Mouse (Mus musculus) left cerebral cortex, postnatal 10 days (tissue): ENCODE measurements around the gene Gm20388. TPM values are rescaled to one million over a fixed set of nuclear protein-coding genes. Genes with fewer than 3 reads are reported as not detected.

ENCODE experiments used
- DNase-seq, 2 experiments: peaks; one replicate each; pipeline ENCODE4 v3.0.0; 2021 to 2022; ENCODE audit warnings: low spot score in 2 of 2, mixed read lengths in 1 of 2; ENCODE audit errors: extremely low spot score in 1 of 2
- intact Hi-C: fragments of 180-260 bp; cut with DNase I; formaldehyde crosslinking; loops from one replicate; pipeline ENCODE4 v1.15.1; 2025
- total RNA-seq, 2 experiments: library from RNA; stranded (reverse); gene quantifications; 2 replicates each; pipeline ENCODE4 v1.2.3; 2021

Gm20388 gene
- total RNA-seq, 2 experiments from 2014 or later: 4.4 to 9.0 TPM

DNA sequence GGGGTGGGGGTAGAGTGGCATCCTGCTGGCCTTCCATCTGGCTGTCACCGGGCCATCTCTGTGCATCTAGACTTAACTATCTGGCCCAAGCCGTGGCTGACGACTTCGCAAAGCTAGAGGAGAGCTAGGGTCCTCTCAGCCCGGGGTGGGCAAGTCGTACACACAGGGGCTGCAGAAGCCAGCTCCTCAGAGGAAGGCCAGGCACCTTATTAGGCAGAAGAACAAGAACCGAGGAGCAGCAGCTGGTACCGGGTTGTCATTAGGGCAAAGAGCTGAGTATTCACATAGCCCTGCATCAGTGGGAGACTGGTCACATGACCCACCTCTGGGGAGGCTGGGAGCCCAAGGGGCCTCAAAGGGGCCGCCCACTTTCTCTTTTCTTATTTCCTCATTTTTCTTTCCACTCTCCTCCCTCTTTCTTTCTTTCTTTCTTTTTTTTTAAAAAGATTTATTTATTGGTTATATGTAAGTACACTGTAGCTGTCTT is 1788.0 kb downstream of the Gm20388 start:
- intact Hi-C loops: no loop called here
- DNase-seq: no peak

DNA sequence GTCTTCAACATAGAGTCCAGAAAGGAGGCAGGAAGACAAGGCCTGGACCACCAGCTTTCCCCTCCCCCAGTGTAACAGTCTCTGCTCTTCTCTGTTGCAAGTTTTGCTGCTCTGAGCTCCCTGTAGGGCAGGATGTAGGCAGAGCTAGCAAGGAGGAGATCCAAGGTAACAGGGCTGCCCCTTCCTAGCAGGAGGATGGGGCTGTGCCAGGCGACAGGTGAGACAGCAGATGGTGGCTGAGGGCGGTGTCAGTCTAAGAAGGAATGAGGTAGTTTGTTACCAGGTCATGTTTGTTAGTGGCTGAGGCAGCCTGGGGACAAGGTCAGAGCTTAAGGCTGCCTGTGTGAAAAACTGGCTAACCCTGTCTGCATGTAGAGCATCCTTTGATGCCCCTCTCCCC is 1789.3 kb downstream of the Gm20388 start:
- intact Hi-C loops: no loop called here
- DNase-seq: no peak

DNA sequence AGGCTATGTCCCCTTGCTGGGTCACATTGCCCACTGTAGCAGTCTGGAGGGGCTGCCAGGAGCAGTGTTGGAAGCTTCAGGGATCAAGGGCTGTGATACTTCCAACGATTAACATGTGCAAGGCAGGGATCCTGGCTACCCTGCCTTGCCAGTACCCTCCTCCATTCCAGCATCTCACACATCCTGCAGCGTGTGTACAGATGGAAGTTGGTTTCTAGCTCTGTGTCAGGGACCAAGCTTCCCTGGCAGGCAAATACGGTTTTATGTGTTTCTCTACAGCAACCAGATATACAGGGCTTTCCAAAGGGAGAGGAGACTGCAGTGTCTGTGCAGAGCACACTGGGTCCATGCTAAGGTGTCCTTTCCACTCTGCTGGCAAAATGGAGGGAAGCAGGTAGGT is 1794.5 kb downstream of the Gm20388 start:
- DNase-seq: no peak
- intact Hi-C loops: no loop called here

DNA sequence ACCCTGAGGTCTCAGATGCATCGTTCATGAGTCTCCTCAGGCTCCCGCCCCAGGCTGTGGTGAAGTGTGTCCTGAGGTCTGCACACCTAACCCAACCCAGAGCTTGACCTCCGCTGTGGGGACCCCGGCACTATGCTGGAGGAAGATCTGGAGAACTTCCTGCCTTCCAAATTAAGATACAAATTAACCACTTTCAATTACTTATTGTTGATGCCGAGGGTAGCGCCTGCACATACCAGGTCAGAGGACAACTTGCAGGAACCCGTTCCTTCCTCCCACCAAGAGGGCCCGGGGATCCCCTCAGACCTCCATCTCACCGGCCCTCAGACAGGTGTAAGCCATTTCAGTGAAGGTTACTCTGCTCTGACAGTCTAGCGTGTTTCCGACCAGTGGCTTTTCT is 1796.3 kb downstream of the Gm20388 start:
- DNase-seq: no peak
- intact Hi-C loops: no loop called here

DNA sequence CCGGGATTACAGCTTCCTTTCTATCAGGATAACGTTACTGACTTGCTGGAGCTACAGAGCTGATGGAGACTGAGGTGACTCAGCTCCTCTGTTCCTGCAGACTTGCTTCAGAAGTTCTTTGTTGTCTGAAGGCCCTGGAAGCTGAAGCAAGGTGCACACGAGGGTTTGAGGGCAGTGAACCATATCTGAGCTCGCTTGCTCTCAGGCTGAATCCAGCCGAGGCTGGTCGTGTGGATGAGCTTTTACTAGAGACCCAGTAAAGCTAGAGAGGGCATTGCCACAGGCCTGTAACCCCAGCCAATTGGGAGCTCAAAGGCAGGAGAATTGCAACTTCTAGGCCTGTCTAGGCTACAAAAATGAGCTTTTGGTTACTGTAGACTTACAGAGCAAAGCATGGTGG is 1797.8 kb downstream of the Gm20388 start:
- no peak for DNase-seq
- intact Hi-C loops: no loop called here

DNA sequence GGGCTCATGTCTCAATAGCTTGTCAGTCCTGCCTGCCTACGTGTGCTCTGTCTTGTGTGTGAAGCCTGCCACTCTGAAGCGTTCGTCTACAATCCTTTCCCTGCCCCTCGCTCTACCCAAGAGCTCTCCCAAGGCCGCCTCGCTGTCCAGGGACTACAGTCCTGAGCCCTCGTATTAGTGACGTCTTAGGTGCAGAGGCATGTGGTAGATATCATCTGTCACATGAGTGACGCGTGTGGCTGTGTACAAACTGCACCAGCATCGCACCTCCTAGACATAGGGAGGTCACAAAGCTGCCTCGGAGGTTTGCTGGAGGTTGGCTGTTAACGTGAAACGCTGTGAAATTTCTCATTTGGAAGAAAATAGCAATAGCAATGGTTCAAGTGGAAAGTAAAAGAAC is 1806.9 kb downstream of the Gm20388 start:
- no peak for DNase-seq
- intact Hi-C loops: loop anchor here (5.0 to 10.0 kb wide), 2 partner anchors 110 to 197 kb away; partner anchors contain the start of gene Klhdc4

DNA sequence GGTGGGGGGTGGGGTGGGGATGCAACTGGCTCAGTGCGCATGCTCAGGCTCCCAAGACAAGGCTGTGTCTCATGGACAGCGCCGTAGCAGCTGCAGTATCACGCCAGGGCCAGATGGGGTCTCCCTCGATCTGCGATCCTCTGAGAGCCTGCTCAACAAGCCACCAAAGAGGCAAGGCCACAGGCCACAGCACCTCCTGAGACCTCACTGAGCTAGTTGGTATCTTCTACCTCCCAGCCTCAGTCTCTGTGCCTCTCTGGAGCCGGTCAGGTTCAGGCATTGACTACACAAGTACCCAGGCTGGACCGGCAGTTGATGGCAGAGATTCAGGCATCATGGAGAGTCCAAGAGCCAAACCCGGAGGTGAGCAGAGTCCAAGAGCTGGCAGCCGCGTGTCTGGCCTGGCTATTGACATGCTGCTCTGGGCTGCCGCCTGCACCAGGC is 1807.4 kb downstream of the Gm20388 start:
- intact Hi-C loops: loop anchor here (5.0 to 10.0 kb wide), 2 partner anchors 109 to 197 kb away; partner anchors contain the start of gene Klhdc4
- DNase-seq: peak; percentile 91 to 92

DNA sequence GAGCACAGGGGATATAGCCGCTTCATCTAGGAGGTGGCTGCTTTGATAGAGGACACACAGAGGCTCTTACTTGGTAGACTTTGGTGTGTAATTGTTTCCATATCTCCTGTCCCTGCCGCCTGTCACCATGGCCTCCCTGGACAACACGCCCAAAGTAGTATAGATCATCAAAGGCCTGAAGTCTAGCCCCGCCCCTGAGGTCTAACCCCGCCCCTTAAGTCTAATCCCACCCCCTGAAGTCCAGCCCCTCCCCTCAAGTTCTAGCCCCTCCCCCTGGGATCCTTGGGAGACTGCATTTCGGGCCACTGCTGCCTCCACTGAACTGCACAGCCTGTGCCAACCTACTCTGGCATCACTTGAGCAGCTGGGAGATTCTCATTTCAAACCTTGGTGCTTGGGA is 1808.3 kb downstream of the Gm20388 start:
- no peak for DNase-seq
- intact Hi-C loops: loop anchor here (5.0 to 10.0 kb wide), 2 partner anchors 108 to 196 kb away; partner anchors contain the start of gene Klhdc4

DNA sequence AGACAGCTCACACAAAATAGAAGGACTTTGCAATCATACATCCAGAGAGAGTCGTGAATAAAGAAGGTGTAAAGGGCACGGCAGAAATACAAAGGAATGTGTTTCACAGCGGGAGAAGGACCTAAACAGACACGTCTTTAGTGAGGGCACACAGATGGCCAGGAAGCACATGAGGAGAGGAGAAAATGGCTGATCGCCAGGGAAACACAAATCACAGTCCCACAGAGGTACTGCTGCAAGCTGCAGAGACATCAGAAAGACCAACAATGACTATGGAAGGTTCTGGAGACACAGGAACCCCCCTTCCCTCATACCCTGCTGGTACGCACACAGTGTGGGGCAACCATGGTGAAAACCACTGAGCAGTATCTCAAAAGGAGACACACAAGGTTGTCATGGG is 1810.4 kb downstream of the Gm20388 start:
- intact Hi-C loops: no loop called here
- DNase-seq: no peak

DNA sequence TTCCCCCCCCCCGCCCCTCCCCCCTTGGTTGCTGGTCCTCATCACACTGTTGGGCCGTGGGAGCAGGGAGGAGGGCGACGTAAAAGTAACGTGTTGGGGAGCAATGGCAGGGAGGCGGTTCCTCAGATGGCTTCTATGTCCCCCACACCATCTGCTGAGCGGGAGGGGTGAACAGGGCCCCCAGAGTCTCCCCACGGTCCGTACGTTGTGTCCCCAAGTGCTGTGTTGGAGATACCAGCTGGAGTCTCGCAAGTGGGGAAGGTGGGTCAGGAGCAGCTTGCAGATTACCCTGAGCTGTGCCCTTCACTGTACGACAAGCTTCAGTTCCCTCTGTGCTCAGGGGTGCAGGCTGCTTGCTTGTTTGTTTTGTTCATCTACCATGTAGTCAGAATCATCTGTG is 1813.2 kb downstream of the Gm20388 start:
- no peak for DNase-seq
- intact Hi-C loops: no loop called here

DNA sequence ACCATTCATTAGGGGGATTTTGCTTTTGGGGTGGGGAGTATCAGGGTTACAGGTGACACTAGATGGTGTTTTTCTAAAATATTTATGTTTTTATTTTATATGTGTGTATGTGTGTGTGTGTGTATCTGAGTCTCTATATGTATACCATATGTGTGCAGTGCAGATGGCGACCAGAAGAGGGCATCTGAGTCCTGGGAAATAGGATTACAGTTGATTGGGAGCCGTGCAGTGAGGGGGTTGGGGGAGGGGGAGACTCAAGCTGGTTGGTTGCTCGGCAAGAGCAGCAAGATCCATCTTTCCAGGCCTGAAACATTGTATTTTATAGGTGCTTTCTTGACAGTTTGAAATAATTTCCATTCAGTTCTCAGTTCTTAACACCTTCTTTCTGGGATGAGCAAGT is 1816.5 kb downstream of the Gm20388 start:
- DNase-seq: no peak
- intact Hi-C loops: no loop called here

DNA sequence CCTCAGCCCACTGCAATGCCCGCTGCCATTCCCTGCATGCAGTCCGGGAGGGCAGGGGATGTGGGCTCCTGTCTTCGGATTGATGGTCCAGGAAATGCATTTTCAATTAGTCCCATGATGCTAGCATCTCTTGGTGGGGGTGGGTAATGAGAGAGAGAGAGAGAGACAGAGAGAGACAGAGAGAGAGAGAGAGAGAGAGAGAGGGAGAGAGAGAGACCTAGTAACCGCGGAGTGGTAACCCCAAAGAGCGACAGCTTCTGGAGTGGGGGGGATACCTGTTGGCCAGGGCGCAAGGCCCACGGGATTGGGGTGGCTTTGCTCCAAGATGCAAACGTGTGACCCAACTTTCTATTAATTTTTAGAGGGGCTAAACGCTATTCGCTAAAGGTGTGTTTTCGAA is 1818.7 kb downstream of the Gm20388 start, which contains the start of gene Jph3:
Gene Jph3 (plus strand): TSS at position 301 of the 400 bp plus-strand sequence.
- intact Hi-C loops: no loop called here
- no peak for DNase-seq

DNA sequence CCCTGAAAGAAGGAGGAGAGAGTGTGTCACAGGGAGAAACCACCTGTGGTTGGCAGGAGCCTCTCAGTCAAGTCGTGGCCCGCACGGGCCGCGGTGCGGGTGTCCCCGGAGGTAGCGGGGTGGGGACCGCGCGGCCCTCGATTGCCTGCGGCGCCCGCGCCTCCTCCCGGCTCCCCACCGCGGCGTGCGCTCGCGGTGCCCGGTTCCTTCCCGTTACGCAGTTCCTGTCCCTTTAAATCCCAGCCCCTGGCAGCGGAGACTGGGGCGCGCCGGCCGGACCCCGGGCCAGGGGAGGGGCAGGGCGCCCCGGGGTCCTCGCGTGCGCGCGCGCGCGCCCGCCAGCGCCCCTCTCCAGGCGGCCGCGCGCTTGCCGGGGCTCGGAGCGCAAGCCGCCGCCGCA is 1819.1 kb downstream of the Gm20388 start:
- DNase-seq: peak in 1 of 2 experiments; percentile 55
- intact Hi-C loops: loop anchor here (5.0 kb wide), 1 partner anchor 77 kb away; the partner anchor contains the start of gene Zcchc14

DNA sequence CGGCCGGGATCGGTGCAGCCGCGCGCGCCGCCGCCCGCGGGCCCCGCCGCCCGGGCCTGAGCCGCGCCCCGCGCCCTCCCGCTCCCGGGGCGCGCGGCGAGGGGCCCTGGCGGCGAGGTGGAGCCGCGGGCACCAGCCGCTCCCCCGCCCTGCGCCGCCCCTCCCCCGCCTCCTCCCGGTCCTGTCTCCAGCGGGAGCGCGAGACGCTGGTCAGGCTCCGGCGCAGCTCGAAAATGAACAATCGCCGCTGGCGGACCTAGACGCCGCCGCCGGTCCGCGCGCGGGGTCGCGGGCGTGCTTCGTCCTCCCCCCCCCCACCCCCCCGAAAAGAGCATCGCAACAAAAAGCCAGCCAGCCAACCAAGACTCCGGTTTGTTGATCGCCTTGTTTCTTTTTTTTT is 1819.5 kb downstream of the Gm20388 start:
- peak in 1 of 2 experiments; percentile 61 for DNase-seq
- intact Hi-C loops: loop anchor here (5.0 kb wide), 1 partner anchor 78 kb away; the partner anchor contains the start of gene Zcchc14

DNA sequence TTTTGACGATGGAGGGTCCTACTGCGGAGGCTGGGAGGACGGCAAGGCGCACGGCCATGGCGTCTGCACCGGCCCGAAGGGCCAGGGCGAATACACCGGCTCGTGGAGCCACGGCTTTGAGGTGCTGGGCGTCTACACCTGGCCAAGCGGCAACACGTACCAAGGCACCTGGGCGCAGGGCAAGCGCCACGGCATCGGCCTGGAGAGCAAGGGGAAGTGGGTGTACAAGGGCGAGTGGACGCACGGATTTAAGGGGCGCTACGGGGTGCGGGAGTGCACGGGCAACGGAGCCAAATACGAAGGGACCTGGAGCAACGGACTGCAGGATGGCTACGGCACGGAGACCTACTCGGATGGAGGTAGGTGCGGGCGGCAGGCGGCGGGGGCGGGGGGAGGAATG is 1820.0 kb downstream of the Gm20388 start:
- intact Hi-C loops: loop anchor here (5.0 kb wide), 1 partner anchor 78 kb away; the partner anchor contains the start of gene Zcchc14
- DNase-seq: peak in 1 of 2 experiments; percentile 47

DNA sequence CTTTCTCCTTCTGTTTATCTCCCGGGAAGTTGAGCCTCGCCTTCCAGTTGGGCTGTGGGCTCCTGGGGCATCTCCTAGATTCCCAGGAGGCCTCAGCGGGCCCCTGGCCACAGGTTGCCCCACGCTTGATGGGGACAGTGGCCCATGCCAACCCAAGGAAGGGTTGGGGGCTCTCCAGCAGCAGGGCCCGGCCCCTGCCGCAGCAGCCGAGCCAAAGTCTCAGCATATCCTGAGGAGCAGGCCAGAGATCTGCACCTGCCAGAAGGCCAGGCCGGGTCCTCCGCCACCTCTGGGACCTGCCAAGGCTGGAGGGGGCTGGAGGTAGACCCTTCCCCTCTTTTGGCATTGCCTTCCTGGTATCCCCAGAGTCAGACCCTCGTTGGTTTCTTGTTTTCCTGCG is 1820.4 kb downstream of the Gm20388 start:
- no peak for DNase-seq
- intact Hi-C loops: loop anchor here (5.0 kb wide), 1 partner anchor 79 kb away; the partner anchor contains the start of gene Zcchc14

DNA sequence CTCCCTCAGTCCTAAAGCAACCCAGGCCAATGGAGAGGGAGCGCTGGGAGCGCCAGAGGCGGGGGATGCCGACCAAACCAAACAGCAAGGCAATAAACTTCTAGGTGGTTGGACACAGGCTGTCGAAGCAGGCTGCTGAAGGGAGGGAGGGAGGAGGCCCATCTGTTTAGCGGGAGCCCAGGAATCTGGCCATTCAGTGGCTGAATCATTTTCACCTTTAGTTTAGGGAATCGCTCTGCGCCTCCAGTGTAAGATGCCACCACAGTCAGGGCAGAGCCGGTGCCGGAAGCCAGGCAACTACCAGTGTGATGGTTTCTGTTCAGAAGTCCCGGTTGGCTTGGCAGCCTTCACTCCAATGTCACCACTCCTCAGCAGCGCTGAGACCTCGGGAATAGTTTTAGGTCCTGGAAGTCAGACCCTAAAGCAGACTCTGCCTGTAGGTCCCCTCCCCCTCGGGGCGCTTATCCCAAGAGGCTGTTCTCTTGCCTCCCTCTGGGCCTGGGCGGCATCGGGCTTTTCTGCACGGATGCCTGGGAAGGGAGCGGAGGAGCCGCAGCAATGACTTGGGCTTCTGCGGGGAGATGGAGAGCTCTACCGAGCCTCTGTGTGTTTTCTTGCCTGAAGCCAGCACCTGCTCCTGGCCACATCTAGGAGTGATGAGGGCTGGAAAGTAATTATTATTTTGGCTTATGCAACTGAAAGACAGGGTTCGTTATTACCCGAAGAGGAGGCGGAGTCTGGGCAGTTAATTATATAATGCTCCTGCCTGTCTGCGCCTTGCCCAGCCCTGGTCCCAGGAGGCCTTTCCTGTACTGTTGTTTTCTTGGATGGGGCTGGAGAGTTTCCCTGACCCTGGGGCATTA is 1821.1 kb downstream of the Gm20388 start:
- intact Hi-C loops: loop anchor here (5.0 kb wide), 1 partner anchor 79 kb away; the partner anchor contains the start of gene Zcchc14
- DNase-seq: peak; percentile 59 to 64

DNA sequence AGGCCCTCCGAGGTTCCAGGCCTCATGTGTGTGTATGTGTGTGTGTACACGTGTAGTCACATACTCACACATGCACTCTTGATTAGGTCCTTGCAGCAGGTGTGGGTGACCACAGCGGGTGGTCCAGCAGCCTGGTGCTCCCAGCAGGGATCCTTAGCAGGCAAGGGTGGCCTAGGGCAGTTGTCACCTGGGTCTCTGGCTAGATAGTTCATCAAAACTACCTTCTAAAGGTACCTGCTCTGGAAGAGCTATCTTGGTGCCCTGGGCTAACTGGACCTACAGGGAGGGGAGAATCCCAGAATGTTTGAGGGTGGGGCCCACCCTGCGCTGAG is 1821.7 kb downstream of the Gm20388 start:
- no peak for DNase-seq
- intact Hi-C loops: loop anchor here (5.0 kb wide), 1 partner anchor 80 kb away; the partner anchor contains the start of gene Zcchc14

DNA sequence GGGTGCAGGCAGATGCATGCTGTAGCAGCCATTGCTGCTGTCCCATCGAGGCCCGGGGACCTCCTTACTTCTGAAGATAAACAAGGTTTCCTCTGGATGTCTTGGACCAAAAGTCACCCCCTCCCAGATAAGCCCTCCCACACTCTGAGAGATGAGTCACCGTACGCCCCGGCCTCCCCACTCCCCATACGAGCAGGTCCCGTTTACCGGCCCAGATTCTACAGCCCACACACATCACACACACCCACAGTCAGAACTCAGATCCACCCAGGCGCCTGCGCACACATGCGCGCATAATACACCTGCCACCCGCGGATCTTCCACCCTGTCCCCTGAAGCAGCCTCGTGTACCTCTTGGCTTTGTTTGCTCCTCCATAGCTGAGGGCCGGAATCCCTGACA is 1823.6 kb downstream of the Gm20388 start:
- intact Hi-C loops: loop anchor here (5.0 kb wide), 1 partner anchor 82 kb away; the partner anchor contains the start of gene Zcchc14
- DNase-seq: no peak

DNA sequence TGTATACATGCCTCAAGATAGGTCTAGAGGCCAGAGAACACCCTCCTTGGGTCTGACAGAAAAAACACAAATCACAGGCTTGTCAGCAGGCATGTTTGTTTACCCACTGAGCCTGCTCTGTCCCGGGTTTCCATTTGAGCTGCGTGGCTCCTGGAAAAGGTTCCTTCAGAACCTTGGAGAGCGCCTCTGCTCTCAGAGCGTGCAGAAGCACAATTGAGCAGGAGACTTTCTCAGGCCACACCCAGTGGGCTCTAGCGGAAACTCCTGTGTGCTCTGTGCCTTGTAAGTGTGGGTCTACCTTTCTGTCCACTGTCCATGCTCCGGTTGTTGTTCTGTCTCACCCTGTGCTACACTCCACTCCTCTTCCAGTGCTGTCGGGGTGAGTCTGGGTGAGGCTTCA is 1825.6 kb downstream of the Gm20388 start:
- DNase-seq: no peak
- intact Hi-C loops: no loop called here
